Mouse (Mus musculus) forebrain, embryonic 16.5 days (tissue): ENCODE measurements around the gene Brwd1. TPM values are rescaled to one million over a fixed set of nuclear protein-coding genes. Genes with fewer than 3 reads are reported as not detected.

Experiments
- ATAC-seq: fragments of 200-750 bp; cut with Nextera tagmentation; 2 replicates; pipeline ENCODE4 v1.8.0; 2017; ENCODE audit warnings: mild to moderate bottlenecking, moderate library complexity
- H3K27ac ChIP-seq: fragments of 300-500 bp; sonication (generic); 2 replicates; pipeline ENCODE4 v1.5.1; 2014; ENCODE audit warnings: low read length, control low read depth
- H3K27me3 ChIP-seq: fragments of 300-500 bp; sonication (generic); replicated peaks from 2 replicates; pipeline ENCODE4 v1.6.1; 2014; ENCODE audit warnings: low read length; ENCODE audit not compliant: control insufficient read depth, insufficient read depth
- H3K36me3 ChIP-seq: fragments of 300-500 bp; sonication (generic); 2 replicates; pipeline ENCODE4 v1.6.1; 2014; ENCODE audit not compliant: control insufficient read depth, insufficient read depth
- H3K4me1 ChIP-seq: fragments of 300-500 bp; sonication (generic); replicated peaks from 2 replicates; pipeline ENCODE4 v1.6.1; 2014; ENCODE audit warnings: low read length; ENCODE audit not compliant: control insufficient read depth, insufficient read depth
- H3K4me2 ChIP-seq: fragments of 300-500 bp; sonication (generic); 2 replicates; pipeline ENCODE4 v1.6.1; 2014; ENCODE audit warnings: mild to moderate bottlenecking, low read length, control low read depth
- H3K4me3 ChIP-seq: fragments of 300-500 bp; sonication (generic); replicated peaks from 2 replicates; pipeline ENCODE4 v1.5.1; 2014; ENCODE audit warnings: mild to moderate bottlenecking, low read length, control low read depth
- H3K9ac ChIP-seq: fragments of 300-500 bp; sonication (generic); replicated peaks from 2 replicates; pipeline ENCODE4 v1.6.1; 2014; ENCODE audit warnings: low read depth, low read length, control low read depth
- H3K9me3 ChIP-seq: fragments of 300-500 bp; sonication (generic); 2 replicates; pipeline ENCODE4 v1.6.1; 2016; ENCODE audit warnings: low read length; ENCODE audit not compliant: control insufficient read depth
- WGBS: fragments of 180-500 bp; shearing (Covaris S2); extraction: QIAGEN DNeasy Blood & Tissue Kit; methylation state at CpG from one replicate; pipeline ENCODE4 v1.1.7; 2014; 5-methylcytosine and 5-hydroxymethylcytosine counted together
- polyA plus RNA-seq: library from polyadenylated mRNA; unstranded; fragments of >200 nt; fragmentation: Nextera tagmentation; extraction: Ambion mirVana; gene quantifications from 2 replicates; pipeline ENCODE4 v1.2.1, GENCODE M21; 2015

The Brwd1 gene
- polyA plus RNA-seq, result 218 and 229 TPM in 2 replicates

- peak; percentile 75 for ATAC-seq
- peak within 1 kb of the TSS; percentile 91 for H3K27ac ChIP-seq
- peaks cover 13% of the 10 kb centered on the region for H3K4me1 ChIP-seq
- peaks cover 3% of the 10 kb centered on the region for H3K36me3 ChIP-seq
- H3K9ac ChIP-seq, result peak within 1 kb of the TSS; percentile 91
- H3K4me2 ChIP-seq, result peak within 1 kb of the TSS; percentile 70
- H3K9me3 ChIP-seq, result no peaks in the 10 kb centered on the region
- H3K4me3 ChIP-seq, result peak within 1 kb of the TSS; percentile 94
- no peaks in the 10 kb centered on the region for H3K27me3 ChIP-seq
- WGBS, result under 1% methylated on average over 90 of the region's 107 CpGs
These were observed at the start of gene Brwd1 for GRCm38 (mm10) chr16:96082301-96083178. Brwd1 (minus strand) TSS chr16:96082526.

GRCm38 (mm10) chr16:96128466-96128865, 46.1 kb upstream of the Brwd1 start:
- Histone ChIP-seq H3K9ac (peak overlapping the region; percentile 93), H3K36me3 (peaks cover 20% of the 10 kb centered on the region), H3K9me3 (no peaks in the 10 kb centered on the region), H3K27me3 (no peaks in the 10 kb centered on the region), H3K4me3 (peak overlapping the region; percentile 96), H3K4me2 (peak overlapping the region; percentile 75), H3K4me1 (peaks cover 26% of the 10 kb centered on the region), H3K27ac (peak overlapping the region; percentile 98)
- 2% methylated on average over 9 of the region's 9 CpGs for WGBS
- ATAC-seq, result no peak

GRCm38 (mm10) chr16:96127657-96128344, 45.5 kb upstream of the Brwd1 start, which contains the start of gene Hmgn1:
Hmgn1 (minus strand) TSS chr16:96127729.
- Histone ChIP-seq H3K4me1 (peaks cover 26% of the 10 kb centered on the region), H3K4me3 (peak within 1 kb of the TSS; percentile 96), H3K9ac (peak within 1 kb of the TSS; percentile 93), H3K36me3 (peaks cover 26% of the 10 kb centered on the region), H3K9me3 (no peaks in the 10 kb centered on the region), H3K4me2 (peak within 1 kb of the TSS; percentile 80), H3K27me3 (no peaks in the 10 kb centered on the region), H3K27ac (peak within 1 kb of the TSS; percentile 98)
- ATAC-seq, result peak; percentile 96
- WGBS, result under 1% methylated on average over 60 of the region's 72 CpGs

- Histone ChIP-seq H3K27me3 (no peaks in the 10 kb centered on the region), H3K4me1 (peaks cover 26% of the 10 kb centered on the region), H3K4me2 (peak overlapping the region; percentile 80), H3K27ac (peak overlapping the region; percentile 98), H3K9me3 (no peaks in the 10 kb centered on the region), H3K4me3 (peak overlapping the region; percentile 96), H3K36me3 (peaks cover 30% of the 10 kb centered on the region), H3K9ac (peak overlapping the region; percentile 93)
- 2% methylated on average over 22 of the region's 52 CpGs for WGBS
- ATAC-seq, result peak; percentile 67
These were observed 44.9 kb upstream of the Brwd1 start for GRCm38 (mm10) chr16:96127288-96127656.

GRCm38 (mm10) chr16:96126684-96127171, 44.4 kb upstream of the Brwd1 start:
- Histone ChIP-seq H3K4me2 (peak overlapping the region; percentile 80), H3K9me3 (no peaks in the 10 kb centered on the region), H3K36me3 (peaks cover 30% of the 10 kb centered on the region), H3K27me3 (no peaks in the 10 kb centered on the region), H3K9ac (peak overlapping the region; percentile 93), H3K4me3 (peak overlapping the region; percentile 96), H3K27ac (peak overlapping the region; percentile 98), H3K4me1 (peaks cover 26% of the 10 kb centered on the region)
- WGBS, result 3% methylated on average over 19 of the region's 19 CpGs
- ATAC-seq, result no peak

GRCm38 (mm10) chr16:96120022-96120623, 37.8 kb upstream of the Brwd1 start:
- no peak for ATAC-seq
- Histone ChIP-seq H3K4me1 (peaks cover 4% of the 10 kb centered on the region), H3K4me2 (no peak overlapping the region), H3K9me3 (no peaks in the 10 kb centered on the region), H3K4me3 (no peak overlapping the region), H3K36me3 (peaks cover 32% of the 10 kb centered on the region), H3K27me3 (no peaks in the 10 kb centered on the region), H3K27ac (no peak overlapping the region), H3K9ac (no peak overlapping the region)
- WGBS, result 71% methylated on average over 4 of the region's 4 CpGs

GRCm38 (mm10) chr16:96114729-96115128, 32.4 kb upstream of the Brwd1 start:
- Histone ChIP-seq H3K27me3 (no peaks in the 10 kb centered on the region), H3K27ac (no peak overlapping the region), H3K4me3 (no peak overlapping the region), H3K4me1 (no peaks in the 10 kb centered on the region), H3K4me2 (no peak overlapping the region), H3K36me3 (peaks cover 2% of the 10 kb centered on the region; the same call in 1 of the 2 replicates), H3K9ac (no peak overlapping the region), H3K9me3 (no peaks in the 10 kb centered on the region)
- no peak for ATAC-seq
- WGBS, result 51% methylated on average over 4 of the region's 4 CpGs

GRCm38 (mm10) chr16:96112769-96113168, 30.4 kb upstream of the Brwd1 start:
- 59% methylated on average over 2 of the region's 2 CpGs for WGBS
- H3K4me3 ChIP-seq, result no peak overlapping the region
- no peak overlapping the region for H3K9ac ChIP-seq
- no peaks in the 10 kb centered on the region for H3K9me3 ChIP-seq
- no peak for ATAC-seq
- H3K4me2 ChIP-seq, result no peak overlapping the region
- H3K27ac ChIP-seq, result no peak overlapping the region
- H3K36me3 ChIP-seq, result no peaks in the 10 kb centered on the region
- no peaks in the 10 kb centered on the region for H3K27me3 ChIP-seq
- no peaks in the 10 kb centered on the region for H3K4me1 ChIP-seq
